Mouse (Mus musculus) myocyte (in vitro differentiated cells): ENCODE measurements around the gene Abcc4. TPM values are rescaled to one million over a fixed set of nuclear protein-coding genes. Genes with fewer than 3 reads are reported as not detected.
"Not testable (repeated sequence)": the region's sequence is repeated elsewhere in the genome, so short reads cannot be mapped to it uniquely, and the experiment has no call there.

ENCODE experiments used
- H3K27me3 ChIP-seq: one replicate; pipeline ENCODE4 v1.6.1; 2011; ENCODE audit not compliant: control insufficient read depth, insufficient read depth, insufficient read length
- H3K36me3 ChIP-seq: one replicate; pipeline ENCODE4 v1.6.1; 2011; ENCODE audit not compliant: control insufficient read depth, insufficient read depth
- H3K4me2 ChIP-seq: one replicate; pipeline ENCODE4 v1.6.1; 2011; ENCODE audit warnings: low read depth, control low read depth
- H3K4me3 ChIP-seq: one replicate; pipeline ENCODE4 v1.5.1; 2011; ENCODE audit warnings: mild to moderate bottlenecking, control low read depth, moderate library complexity
- H3K79me2 ChIP-seq: one replicate; pipeline ENCODE4 v1.6.1; 2011; ENCODE audit not compliant: control insufficient read depth, insufficient read depth
- H3ac ChIP-seq: one replicate; pipeline ENCODE4 v1.6.1; 2011; ENCODE audit not compliant: control insufficient read depth, insufficient read length
- CEBPB ChIP-seq: IDR thresholded peaks from 2 replicates; pipeline ENCODE4 v1.6.1; 2011; ENCODE audit warnings: mild to moderate bottlenecking, moderate library complexity; ENCODE audit not compliant: poor library complexity, insufficient read depth, severe bottlenecking
- E2F4 ChIP-seq: IDR thresholded peaks from one replicate; pipeline ENCODE4 v1.6.1; 2011; ENCODE audit warnings: mild to moderate bottlenecking, control low read depth, moderate library complexity; ENCODE audit not compliant: insufficient read depth
- MAX ChIP-seq: IDR thresholded peaks from one replicate; pipeline ENCODE4 v1.6.1; 2011; ENCODE audit warnings: low read depth, mild to moderate bottlenecking, control low read depth
- MYOD1 ChIP-seq, 3 experiments: IDR thresholded peaks; one replicate each; pipeline ENCODE4 v1.6.1; 2011; ENCODE audit warnings: control low read depth in 2 of 3, low read depth in 2 of 3, mild to moderate bottlenecking in 2 of 3, moderate library complexity in 1 of 3; ENCODE audit not compliant: insufficient read length in 2 of 3, control insufficient read depth in 1 of 3
- MYOG ChIP-seq, 3 experiments: IDR thresholded peaks; one replicate each; pipeline ENCODE4 v1.6.1; 2011; ENCODE audit warnings: control low read depth in 2 of 3, low read depth in 2 of 3, mild to moderate bottlenecking in 2 of 3; ENCODE audit not compliant: insufficient read length in 2 of 3, control insufficient read depth in 1 of 3, insufficient read depth in 1 of 3
- POLR2A ChIP-seq: IDR thresholded peaks from one replicate; pipeline ENCODE4 v1.6.1; 2011; ENCODE audit warnings: low read depth, mild to moderate bottlenecking, control low read depth, moderate library complexity; ENCODE audit not compliant: insufficient read length
- POLR2AphosphoS2 ChIP-seq: IDR thresholded peaks from one replicate; pipeline ENCODE4 v1.6.1; 2011; ENCODE audit warnings: low read depth, control low read depth; ENCODE audit not compliant: insufficient read length
- REST ChIP-seq: IDR thresholded peaks from one replicate; pipeline ENCODE4 v1.6.1; 2011; ENCODE audit warnings: mild to moderate bottlenecking, control low read depth, moderate library complexity; ENCODE audit not compliant: insufficient read depth, insufficient read length
- SRF ChIP-seq: IDR thresholded peaks from one replicate; pipeline ENCODE4 v1.6.1; 2011; ENCODE audit warnings: low read depth; ENCODE audit not compliant: control insufficient read depth, insufficient read length
- TCF12 ChIP-seq: IDR thresholded peaks from one replicate; pipeline ENCODE4 v1.6.1; 2011; ENCODE audit warnings: mild to moderate bottlenecking, control low read depth; ENCODE audit not compliant: poor library complexity, insufficient read depth, severe bottlenecking
- TCF3 ChIP-seq: IDR thresholded peaks from one replicate; pipeline ENCODE4 v1.6.1; 2011; ENCODE audit warnings: low read depth, control low read depth; ENCODE audit not compliant: insufficient read length
- USF1 ChIP-seq: IDR thresholded peaks from one replicate; pipeline ENCODE4 v1.6.1; 2011; ENCODE audit warnings: low read depth, mild to moderate bottlenecking, control low read depth, moderate library complexity
- polyA plus RNA-seq: library from polyadenylated mRNA; unstranded; fragments of >200 nt; fragmentation: generic; extraction: Trizol; gene quantifications from one replicate; pipeline ENCODE4 v1.2.1, GENCODE M21; 2012; ENCODE audit warnings: missing spikeins

Gene Abcc4
- polyA plus RNA-seq, 1 experiment, result 6.3 TPM

GRCm38 (mm10) chr14:118649895-118650256 is 56.1 kb downstream of the Abcc4 start:
- no peak for TF ChIP-seq E2F4
- TF ChIP-seq SRF, result no peak
- TF ChIP-seq TCF3, result no peak
- TF ChIP-seq MAX, result no peak
- no peak for TF ChIP-seq TCF12
- TF ChIP-seq POLR2AphosphoS2, result no peak
- no peak for TF ChIP-seq MYOD1 (IDR thresholded peaks at IDR 0.05; ENCODE audit: control insufficient read depth in 1 of 3, insufficient read length in 2 of 3, low read depth in 2 of 3)
- TF ChIP-seq USF1, result no peak
- TF ChIP-seq POLR2A, result no peak
- no peak for TF ChIP-seq CEBPB
- no peak for TF ChIP-seq MYOG (IDR thresholded peaks at IDR 0.05; ENCODE audit: control insufficient read depth in 1 of 3, insufficient read depth in 1 of 3, insufficient read length in 2 of 3, low read depth in 2 of 3)
- TF ChIP-seq REST, result no peak
- Histone ChIP-seq H3K4me2 (no peak overlapping the region), H3K27me3 (no peaks in the 10 kb centered on the region), H3K79me2 (no peaks in the 10 kb centered on the region), H3K4me3 (no peak overlapping the region), H3ac (no peak overlapping the region), H3K36me3 (no peaks in the 10 kb centered on the region)

GRCm38 (mm10) chr14:118649199-118649894 is 56.7 kb downstream of the Abcc4 start:
- Histone ChIP-seq H3K4me3 (no peak overlapping the region), H3K27me3 (no peaks in the 10 kb centered on the region), H3K36me3 (no peaks in the 10 kb centered on the region), H3K79me2 (no peaks in the 10 kb centered on the region), H3ac (no peak overlapping the region), H3K4me2 (no peak overlapping the region)
- TF ChIP-seq E2F4 (no peak), SRF (no peak), TCF3 (no peak), MYOG (IDR thresholded peaks at IDR 0.05; ENCODE audit: control insufficient read depth in 1 of 3, insufficient read depth in 1 of 3, insufficient read length in 2 of 3, low read depth in 2 of 3) (no peak), TCF12 (no peak), MYOD1 (IDR thresholded peaks at IDR 0.05; ENCODE audit: control insufficient read depth in 1 of 3, insufficient read length in 2 of 3, low read depth in 2 of 3) (no peak), POLR2A (no peak), REST (no peak)

GRCm38 (mm10) chr14:118642940-118643591 is 63.0 kb downstream of the Abcc4 start:
- H3K4me2 ChIP-seq, H3K27me3 ChIP-seq, H3K36me3 ChIP-seq, H3ac ChIP-seq, H3K79me2 ChIP-seq, H3K4me3 ChIP-seq: not testable (repeated sequence)

GRCm38 (mm10) chr14:118642140-118642539 is 63.9 kb downstream of the Abcc4 start:
- Histone ChIP-seq H3K27me3 (no peaks in the 10 kb centered on the region), H3K79me2 (no peaks in the 10 kb centered on the region), H3K4me2 (no peak overlapping the region), H3K36me3 (no peaks in the 10 kb centered on the region), H3K4me3 (no peak overlapping the region), H3ac (no peak overlapping the region)
- TF ChIP-seq SRF (no peak), REST (no peak), POLR2A (no peak), MAX (no peak), TCF3 (no peak), POLR2AphosphoS2 (no peak), USF1 (no peak), MYOD1 (IDR thresholded peaks at IDR 0.05; ENCODE audit: control insufficient read depth in 1 of 3, insufficient read length in 2 of 3, low read depth in 2 of 3) (no peak), E2F4 (no peak), MYOG (IDR thresholded peaks at IDR 0.05; ENCODE audit: control insufficient read depth in 1 of 3, insufficient read depth in 1 of 3, insufficient read length in 2 of 3, low read depth in 2 of 3) (no peak), TCF12 (no peak), CEBPB (no peak)

GRCm38 (mm10) chr14:118638447-118639275 is 67.4 kb downstream of the Abcc4 start:
- no peak overlapping the region for H3ac ChIP-seq
- TF ChIP-seq REST (no peak), TCF12 (no peak), TCF3 (no peak), MYOG (IDR thresholded peaks at IDR 0.05; ENCODE audit: control insufficient read depth in 1 of 3, insufficient read depth in 1 of 3, insufficient read length in 2 of 3, low read depth in 2 of 3) (no peak), MYOD1 (IDR thresholded peaks at IDR 0.05; ENCODE audit: control insufficient read depth in 1 of 3, insufficient read length in 2 of 3, low read depth in 2 of 3) (no peak), E2F4 (no peak), POLR2A (no peak), SRF (no peak), CEBPB (no peak), USF1 (no peak), MAX (no peak)
- no peak overlapping the region for H3K4me2 ChIP-seq
- no peaks in the 10 kb centered on the region for H3K36me3 ChIP-seq
- H3K4me3 ChIP-seq, result no peak overlapping the region
- no peaks in the 10 kb centered on the region for H3K27me3 ChIP-seq
- H3K79me2 ChIP-seq, result no peaks in the 10 kb centered on the region
